Mouse (Mus musculus): ENCODE data around the gene Adamts4.
"Not testable (repeated sequence)": the region's sequence is repeated elsewhere in the genome, so short reads cannot be mapped to it uniquely, and the experiment has no call there.

Gene Adamts4

DNA sequence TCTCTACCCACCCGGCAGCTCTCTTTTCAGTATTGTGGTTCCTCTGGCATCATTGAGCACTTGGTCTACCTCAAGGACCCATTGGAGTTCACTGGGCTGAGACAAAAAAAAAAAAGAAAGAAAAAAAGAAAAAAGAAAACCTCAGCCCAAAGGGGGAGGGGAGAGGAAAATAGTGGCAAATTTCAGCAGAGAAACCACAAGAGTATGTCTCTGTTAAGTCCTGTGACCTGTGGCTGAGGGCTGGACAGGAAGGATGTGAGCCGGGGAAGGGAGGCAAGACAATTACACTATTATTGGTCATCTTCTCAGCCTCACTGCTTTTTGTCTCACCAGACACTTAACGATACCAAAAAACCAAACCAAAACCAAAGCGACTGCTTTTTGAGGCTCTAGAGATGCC, 18.4 kb upstream of the Adamts4 start:
- DNase-seq: no peak

DNA sequence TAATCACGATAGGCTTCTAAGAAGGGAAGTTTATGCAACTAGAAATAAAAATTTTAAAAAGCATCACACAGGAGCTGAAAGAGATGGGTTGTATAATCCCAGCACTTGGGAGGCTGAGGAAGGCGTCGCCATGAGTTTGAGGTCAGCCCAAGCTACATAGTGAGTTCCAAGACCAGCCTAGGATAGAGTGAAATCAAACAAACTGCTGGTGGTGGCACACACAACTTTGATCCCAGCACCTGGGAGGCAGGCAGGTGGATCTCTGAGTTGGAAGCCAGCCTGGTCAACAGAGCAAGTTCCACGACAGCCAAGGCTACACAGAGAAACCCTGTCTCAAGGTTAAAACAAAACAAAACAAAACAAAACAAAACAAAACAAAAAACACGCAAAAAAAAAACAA, 17.9 kb upstream of the Adamts4 start:
- no peak for DNase-seq

DNA sequence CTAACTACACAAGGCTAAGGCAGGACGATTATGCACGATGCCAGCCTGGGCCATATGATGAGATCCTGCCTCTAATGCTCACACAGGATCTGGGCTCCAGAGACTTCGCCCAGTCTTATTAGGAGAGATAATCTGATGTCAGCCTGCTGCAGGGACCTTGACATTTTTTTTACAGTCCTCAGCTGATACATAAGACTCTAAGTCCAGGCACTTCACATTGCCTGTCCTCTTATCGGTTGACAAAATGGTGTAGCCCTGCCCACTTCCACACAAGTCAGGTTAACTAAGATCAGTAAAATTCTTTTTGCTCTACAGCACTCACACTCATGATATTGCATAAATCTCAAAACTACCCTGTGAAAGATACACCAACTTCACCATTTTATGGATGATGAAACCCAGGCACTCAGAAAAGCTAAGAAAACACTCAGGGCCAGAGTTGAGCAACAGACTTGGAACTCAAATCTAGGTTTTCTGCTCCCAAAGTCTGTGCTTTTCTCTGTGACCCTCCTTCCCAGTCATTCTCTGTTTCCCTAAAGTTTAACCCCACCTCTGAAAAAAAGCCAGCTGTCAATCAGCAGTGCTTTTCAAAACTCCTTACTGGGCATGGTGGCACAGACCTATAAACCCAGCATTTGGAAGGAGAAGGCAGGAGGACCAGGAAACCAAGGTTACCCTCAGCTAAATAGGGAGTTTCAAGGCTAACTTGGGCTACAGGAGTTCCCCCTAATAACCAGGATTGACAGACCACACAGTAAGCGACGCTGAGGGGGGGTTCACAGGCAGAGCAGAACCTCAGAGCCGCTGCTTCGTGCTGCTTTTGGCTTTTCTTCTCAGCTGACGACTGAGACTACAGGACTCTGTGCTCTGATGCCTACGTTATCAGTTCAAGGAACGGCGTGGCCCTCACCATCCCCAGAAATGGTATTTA, 17.2 kb upstream of the Adamts4 start:
- peak in 1 of 2 experiments; percentile 49 for DNase-seq

DNA sequence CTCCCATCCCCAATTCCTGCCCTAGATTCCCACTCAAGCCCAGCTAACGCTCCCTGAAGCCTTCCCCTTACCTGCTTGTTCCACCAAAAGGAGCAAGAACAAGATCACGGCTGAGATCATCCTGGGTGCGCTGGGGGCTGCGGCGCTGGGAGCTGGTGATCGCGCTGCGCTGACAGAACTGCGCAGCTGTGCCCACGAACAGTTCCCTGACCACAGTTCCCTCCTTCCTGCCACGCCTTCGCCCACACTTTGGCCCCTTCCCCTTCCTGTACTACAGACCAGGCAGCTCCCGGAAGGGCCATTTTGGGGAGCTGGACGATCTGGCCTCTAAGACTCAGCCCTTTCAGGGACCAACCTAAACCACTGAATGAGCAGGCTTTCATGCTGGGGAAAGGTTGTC, 16.1 kb upstream of the Adamts4 start, which contains the start of gene Fcer1g:
Fcer1g (minus strand) TSS at position 240 of the 400 bp plus-strand sequence.
- peak; percentile 62 to 65 for DNase-seq

DNA sequence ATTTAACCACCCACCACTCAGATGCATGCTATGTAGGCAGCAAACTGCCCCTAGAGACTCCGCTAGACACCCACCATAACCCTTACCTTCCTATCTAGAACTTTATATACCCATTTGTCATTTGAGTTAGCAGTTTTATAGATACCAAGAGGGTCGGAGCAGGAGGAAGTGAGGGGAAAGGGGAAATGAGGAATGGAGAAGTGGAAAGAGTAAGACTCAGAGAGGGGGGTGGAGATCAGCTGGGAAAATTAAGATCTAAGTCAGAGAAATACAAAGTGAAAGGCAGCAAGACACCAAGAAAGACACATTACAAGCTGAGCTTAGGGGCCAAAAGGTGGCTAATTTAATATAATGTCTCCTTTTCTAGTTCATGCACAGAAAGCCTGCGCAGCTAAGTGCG, 15.7 kb upstream of the Adamts4 start:
- DNase-seq: no peak

DNA sequence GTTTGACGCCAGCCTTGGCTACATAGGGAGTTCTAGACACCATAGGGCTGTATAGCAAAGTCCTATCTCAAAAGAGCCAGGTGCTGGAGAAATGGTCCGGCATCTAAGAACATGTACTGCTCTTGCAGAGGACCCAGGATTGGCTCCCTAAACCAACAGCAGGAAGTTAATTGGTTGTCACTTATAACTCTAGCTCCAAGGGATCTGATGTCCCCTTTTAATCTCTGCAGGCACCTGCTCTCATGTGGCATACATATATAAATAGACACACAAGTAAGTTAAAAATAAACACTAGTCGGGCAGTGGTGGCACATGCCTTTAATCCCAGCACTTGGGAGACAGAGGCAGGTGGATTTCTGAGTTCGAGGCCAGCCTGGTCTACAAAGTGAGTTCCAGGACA, 14.4 kb upstream of the Adamts4 start:
- DNase-seq: no peak

DNA sequence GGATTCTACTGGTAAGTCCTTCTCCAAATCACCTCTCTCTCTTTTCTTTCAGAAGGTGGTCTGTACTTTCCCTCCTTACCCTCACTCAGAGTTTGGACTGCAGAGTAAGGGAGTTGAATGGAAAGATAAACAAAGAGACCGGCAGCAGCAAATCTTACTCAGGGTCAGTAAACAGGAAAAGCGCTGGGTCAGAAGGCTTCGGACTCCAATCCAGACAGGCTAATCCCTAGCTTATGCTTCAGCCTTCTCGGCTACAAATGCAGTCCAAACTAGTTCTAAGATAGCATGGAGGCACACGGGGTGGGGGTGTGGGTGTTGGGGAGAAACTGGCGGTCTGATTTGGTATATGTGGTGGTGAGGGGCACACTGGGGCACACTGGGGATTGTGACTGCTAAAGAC, 12.8 kb upstream of the Adamts4 start:
- DNase-seq: no peak

DNA sequence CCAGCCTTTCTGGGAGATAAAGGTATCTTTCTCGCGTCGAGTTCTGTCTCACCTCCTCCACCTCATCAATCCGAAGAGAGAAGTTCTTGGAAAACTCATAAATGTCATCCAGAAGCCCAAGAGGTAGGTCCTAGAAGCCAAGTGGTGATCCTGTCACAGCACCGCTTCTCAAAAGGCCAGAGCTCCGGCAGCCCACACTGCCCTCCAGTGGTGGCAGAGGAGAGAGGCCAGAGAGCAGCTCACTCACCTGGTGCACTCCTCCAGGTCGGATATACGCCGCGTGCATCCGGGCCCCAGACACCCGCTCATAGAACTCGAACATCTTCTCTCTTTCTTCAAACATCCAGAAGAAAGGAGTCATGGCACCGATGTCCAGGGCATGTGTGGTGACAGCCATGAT, 11.8 kb upstream of the Adamts4 start:
- peak; percentile 70 to 77 for DNase-seq

DNA sequence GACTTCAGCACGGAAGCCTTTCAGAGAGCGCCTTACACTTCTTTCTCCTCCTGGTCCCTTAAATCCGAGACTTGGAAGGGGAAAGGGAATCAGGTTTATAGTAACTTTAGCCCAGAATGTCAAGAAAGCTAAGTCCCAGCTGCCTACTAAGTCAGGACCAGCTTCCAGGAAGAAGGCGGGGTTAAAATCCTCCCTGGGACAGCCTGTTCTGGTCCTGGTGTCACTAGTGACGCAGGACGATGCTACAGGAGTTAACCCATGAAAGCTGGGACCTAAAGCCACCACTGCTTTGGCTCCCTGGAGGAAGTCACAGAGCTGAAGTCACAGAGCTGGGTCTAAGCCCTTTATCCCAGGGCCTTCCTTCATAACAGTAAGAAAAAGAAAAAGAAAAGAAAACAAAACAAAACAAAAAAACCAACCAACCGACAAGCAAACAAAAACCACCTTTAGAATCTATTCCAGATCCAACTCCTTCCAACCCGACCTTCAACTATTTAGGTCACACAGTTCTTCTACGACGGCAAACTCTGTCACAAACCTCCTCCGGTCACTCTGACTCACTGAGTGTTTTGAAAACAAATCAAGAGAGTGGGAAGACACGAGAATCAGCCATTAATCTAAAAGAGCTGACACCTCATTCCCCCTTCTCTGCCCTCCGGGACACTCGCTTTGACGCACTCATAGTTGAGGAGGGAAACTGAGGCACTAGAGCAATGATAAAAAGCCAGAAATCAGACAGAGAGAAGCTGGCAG, 10.1 kb upstream of the Adamts4 start:
- DNase-seq: peak in 1 of 2 experiments; percentile 20

DNA sequence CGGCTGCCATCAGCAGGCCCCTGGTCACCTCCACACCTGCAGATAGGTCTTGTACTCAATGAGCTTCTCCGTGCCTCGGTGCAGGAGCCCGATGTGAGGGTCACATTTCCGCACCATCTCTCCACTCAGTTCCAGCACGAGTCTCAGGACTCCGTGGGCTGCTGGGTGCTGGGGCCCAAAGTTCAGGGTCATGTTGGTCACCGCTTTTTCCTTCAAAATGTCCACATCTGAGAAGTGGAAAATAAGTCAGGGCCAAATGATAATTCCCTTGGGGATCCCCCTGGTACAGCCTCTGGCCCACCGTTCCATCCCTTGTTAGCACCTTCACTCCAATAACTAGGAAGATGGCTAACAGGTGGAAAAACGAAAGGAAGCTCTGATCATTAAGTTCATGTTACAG, 9.3 kb upstream of the Adamts4 start:
- no peak for DNase-seq

DNA sequence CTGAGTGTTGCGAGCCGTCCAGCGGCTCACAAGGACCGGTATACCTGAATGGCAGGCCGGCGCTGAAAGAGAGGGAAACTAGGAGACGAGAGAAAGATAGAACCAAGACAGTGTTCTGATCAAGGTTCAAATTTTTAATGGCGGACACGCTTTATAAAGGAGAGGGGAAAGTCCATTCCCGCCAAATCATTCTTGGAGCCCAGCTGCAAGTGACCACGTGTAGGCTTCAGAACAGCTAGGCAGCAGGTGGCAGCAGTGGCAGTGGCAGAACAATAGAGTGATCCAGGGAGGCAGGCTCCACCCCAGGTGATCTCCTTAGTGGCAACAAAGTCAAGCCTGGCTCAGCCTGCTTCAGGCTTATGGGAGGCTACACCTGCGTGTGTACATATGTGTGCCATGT, 8.3 kb upstream of the Adamts4 start:
- DNase-seq: not testable (repeated sequence)

DNA sequence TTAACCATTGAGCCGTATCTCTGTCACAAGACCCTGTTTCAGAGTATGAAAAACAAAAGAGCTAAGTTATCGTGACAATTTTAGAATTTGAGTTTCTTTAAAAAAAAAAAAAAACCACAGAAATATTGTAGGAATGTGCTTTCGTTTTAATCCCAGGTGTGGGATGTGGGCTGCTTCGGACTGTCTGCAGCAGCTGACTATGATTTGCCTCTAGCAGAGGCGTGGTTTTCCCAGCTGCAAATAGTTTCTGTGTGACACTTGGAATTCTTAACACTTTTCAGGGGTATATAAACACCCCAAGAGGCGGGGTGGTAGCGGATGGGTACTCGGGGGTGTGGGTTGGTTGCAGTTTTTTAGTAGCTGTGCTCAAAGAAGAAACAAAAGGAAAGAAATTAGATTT, 4.9 kb upstream of the Adamts4 start:
- no peak for DNase-seq

DNA sequence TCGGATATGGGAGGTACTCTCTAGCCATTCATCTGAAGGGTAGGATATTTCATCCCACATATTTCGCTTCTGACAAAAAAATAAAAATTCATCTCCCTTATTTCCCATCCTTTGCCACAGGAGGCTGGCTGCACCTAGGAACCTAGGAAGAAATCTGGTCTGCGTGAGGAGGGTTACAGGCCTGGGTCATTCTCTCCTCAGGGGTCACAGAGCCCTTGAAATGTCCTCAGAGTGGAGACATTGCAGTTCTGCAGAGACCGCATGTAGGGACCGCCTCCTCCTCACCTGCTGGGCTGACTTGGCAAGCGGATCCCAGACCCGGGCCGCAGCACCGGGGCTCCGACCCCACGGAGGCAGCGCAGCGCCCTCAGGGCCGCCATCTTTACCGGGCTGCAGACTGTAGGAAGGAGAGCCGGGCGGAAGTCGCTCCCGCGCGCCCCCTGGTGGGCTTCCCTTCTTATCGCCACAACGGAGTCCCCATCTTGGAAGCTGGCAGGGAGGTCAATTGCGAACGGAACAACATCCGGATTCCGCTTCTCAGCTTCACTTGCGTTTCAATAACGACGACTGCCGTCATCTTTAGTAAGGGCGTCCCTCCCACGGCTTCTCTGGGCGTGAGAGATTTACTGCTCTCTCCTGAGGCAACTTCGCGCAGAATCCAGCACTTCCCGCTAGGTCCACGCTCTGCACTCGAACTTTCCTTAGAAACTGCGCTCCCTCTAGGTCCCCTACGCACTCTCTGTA, 3.3 kb upstream of the Adamts4 start:
- peak; percentile 97 to 98 for DNase-seq

DNA sequence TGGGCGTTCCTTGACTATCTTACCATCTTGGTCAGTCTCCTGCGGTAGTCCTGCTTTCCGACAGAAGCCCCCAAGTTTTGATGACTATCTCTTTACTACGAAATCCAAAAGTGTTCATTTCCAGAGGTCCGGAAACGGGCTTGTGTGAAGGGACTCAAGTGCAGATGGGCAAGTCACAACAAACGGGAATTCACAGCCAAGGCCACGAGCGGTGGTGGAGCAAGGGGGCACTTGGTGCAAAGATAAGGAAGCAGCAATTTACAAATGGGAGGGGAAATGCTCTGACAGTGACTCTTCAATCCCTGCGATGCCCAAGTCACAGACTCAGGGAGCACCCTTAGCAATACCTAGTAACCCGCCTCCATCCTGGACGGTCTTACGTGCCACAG, 2.8 kb upstream of the Adamts4 start:
- DNase-seq: no peak

DNA sequence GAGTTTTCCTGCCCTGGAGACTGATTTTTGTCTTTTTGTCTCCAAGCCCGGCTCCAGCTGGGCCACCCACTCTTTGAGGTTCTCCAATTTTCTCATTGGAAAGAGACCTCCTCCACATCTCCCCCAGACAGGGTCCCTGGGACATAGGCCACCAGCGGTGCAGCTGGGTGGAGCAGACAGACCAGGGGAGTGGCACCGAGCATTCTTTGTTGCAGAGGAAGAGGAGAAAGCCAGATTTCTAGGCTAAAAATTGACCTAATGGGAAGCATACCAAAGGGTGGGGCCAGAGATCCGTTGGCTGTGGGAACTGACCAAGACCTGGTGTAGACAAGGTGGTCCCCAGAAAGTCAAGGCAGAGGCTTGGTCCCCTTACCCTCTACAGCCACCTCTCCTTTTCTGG, 2.3 kb upstream of the Adamts4 start:
- DNase-seq: peak in 1 of 2 experiments; percentile 34

DNA sequence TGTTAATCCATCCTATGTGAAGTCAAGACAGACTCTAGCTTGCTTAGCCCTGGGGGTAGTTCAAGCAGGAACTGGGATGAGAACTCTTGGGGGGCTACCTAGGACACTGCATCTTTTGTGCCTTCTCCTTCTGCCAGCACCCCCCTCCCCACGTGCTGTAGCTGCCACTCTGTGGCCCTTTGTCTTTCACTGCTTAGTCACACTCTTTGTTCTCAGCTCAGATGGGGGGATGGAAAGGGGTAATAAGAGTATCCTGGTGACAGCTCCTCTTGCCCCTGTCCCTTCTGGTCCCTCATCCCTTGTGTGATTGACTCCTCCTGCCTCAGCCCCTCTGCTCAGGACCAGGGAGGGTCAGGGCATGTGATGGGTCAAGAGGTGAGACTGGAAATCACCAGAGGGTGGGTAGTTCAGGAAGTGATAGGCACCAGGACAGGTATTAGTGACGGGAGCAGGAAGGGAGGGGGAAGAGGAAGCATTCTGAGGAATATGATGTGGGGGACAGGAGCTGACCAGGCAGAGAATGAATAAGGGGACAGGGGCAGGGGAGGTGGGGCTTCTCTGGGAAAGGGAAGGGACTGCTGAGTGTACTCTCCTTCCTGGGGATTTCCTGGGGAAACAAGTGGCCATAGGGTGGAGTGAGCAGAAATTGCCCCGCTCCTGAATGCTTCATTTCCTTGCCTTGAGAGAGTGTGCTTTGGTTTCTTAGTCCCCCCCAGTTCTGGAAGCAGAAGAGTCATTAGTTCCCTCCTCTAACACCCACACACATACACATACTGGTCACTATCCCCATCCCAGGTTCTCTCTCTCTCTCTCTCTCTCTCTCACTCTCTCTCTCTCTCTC, 1.6 kb upstream of the Adamts4 start:
- DNase-seq: peak in 1 of 2 experiments; percentile 35

DNA sequence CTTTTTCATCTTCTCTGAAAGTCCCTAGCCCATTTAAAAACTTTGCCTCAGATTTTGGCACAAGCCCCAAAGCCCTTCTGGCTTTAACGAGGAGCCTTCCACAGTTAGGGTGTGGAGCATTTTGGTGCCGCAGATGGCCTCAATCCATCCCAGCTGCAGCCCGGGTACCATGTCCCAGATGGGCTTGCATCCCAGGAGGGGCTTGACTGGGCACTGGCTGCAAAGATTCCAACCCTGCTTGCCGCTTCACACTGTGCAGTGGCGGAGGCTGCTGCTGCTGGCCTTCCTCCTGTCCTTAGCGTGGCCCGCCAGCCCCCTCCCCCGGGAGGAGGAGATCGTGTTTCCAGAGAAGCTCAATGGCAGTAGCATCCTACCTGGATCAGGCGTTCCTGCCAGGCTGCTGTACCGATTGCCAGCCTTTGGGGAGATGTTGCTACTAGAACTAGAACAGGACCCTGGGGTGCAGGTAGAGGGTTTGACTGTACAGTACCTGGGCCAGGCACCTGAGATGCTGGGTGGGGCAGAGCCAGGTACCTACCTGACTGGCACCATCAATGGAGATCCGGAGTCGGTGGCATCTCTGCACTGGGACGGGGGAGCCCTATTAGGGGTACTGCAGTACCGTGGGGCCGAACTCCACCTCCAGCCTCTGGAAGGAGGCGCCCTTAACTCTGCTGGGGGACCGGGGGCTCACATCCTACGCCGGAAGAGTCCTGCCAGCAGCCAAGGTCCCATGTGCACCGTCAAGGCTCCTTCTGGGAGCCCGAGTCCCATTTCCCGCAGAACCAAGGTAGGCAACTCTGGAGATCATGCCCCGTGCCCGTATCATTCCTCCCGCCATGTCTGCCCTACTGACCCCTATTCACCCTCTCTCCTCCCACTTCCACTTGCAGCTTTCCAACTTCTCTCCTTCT, 716 bp downstream of the Adamts4 start, which contains the start of gene Ndufs2:
Ndufs2 (minus strand) TSS at position 709 of the 914 bp plus-strand sequence.
- peak in 1 of 2 experiments; percentile 18 for DNase-seq

DNA sequence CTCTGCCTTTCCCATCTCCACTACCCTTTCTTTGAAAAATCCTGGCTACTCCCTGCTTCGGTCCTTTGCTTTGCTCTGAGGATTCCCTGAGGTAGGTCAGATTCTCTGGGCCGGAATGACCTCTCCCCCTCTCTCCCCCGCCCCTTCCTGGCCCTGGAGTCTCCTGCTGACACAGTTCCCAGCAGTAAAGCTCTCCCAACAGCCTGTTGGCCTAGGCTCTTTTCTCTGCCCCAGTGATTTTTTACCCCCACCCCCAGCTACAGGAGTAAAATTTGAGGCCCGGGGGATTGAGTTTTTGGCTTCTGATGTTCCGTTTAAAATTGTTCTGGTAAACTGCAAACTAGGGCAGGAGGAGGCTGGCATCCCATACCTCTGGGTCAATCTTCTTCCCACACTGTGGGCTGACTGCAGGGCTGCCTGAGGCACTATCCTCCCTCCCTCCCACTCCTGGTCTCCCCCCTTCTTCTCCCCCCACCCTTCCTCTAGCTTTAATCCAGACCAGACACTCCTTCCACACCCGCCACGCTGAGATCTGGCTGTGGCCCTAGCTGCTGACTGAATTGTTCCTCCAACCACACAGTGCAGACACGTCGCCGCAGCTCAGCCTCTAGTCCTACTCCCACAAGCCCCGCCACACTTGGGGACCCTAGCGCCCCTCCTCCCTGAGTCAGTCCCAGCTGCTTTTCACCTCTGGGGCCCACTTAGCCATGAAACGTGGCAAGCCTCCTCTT, 1.5 kb downstream of the Adamts4 start:
- DNase-seq: peak; percentile 42 to 63

DNA sequence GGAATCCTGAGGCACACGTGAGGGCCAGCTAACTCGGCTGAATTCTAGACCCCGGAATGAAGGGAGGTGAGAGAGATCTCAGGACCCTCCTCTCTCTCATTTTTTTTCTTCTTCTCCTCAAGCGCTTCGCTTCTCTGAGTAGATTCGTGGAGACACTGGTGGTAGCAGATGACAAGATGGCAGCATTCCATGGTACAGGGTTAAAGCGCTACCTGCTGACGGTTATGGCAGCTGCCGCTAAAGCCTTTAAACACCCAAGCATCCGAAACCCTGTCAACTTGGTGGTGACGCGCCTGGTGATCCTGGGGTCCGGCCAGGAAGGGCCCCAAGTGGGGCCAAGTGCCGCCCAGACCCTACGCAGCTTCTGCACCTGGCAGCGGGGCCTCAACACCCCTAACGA, 2.2 kb downstream of the Adamts4 start:
- no peak for DNase-seq

DNA sequence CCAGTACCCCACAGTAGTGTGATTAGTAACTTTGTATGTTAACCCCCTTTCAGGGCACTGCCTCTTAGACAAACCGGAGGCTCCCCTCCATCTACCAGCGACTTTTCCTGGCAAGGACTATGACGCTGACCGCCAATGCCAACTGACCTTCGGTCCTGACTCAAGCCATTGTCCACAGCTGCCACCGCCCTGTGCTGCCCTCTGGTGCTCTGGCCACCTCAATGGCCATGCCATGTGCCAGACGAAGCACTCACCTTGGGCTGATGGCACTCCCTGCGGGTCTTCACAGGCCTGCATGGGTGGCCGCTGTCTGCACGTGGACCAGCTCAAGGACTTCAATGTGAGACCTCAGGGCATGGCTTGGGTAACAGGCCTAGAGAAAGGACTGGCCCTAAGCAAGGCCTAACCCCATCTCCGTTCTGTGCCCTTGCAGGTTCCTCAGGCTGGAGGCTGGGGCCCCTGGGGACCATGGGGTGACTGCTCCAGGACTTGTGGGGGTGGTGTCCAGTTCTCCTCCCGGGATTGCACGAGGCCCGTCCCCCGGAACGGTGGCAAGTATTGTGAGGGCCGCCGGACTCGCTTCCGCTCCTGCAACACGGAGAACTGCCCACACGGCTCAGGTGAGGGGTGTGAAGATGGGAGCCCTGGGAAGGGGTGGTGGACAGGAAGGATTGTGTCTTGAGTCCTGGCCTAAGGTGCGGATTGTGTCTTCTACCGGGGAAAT, 6.0 kb downstream of the Adamts4 start:
- DNase-seq: no peak
